Mouse (Mus musculus) midbrain, embryonic 16.5 days (tissue): ENCODE data around the gene Dnajb2. TPM values are rescaled to one million over a fixed set of nuclear protein-coding genes. Genes with fewer than 3 reads are reported as not detected.
A peak's percentile ranks its signal among the peaks of the same experiment; 100 is the strongest.
"Not testable (repeated sequence)": the region's sequence is repeated elsewhere in the genome, so short reads cannot be mapped to it uniquely, and the experiment has no call there.

Experiments
- ATAC-seq: fragments of 200-750 bp; cut with Nextera tagmentation; 2 replicates; pipeline ENCODE4 v1.8.0; 2017; ENCODE audit warnings: moderate TSS enrichment
- H3K27ac ChIP-seq: fragments of 300-500 bp; sonication (generic); 2 replicates; pipeline ENCODE4 v1.5.1; 2014; ENCODE audit warnings: mild to moderate bottlenecking, low read length, mixed read lengths
- H3K27me3 ChIP-seq: fragments of 300-500 bp; sonication (generic); 2 replicates; pipeline ENCODE4 v1.6.1; 2014; ENCODE audit warnings: low read depth, low read length, mixed read lengths; ENCODE audit not compliant: control insufficient read depth, insufficient read depth
- H3K36me3 ChIP-seq: fragments of 300-500 bp; sonication (generic); 2 replicates; pipeline ENCODE4 v1.6.1; 2014; ENCODE audit warnings: mild to moderate bottlenecking, low read length, moderate library complexity, mixed read lengths; ENCODE audit not compliant: control insufficient read depth, insufficient read depth
- H3K4me1 ChIP-seq: fragments of 300-500 bp; sonication (generic); 2 replicates; pipeline ENCODE4 v1.6.1; 2014; ENCODE audit warnings: mild to moderate bottlenecking, low read length, mixed read lengths; ENCODE audit not compliant: control insufficient read depth, insufficient read depth
- H3K4me2 ChIP-seq: fragments of 300-500 bp; sonication (generic); 2 replicates; pipeline ENCODE4 v1.6.1; 2014; ENCODE audit warnings: mild to moderate bottlenecking, low read length, mixed read lengths
- H3K4me3 ChIP-seq: fragments of 300-500 bp; sonication (generic); 2 replicates; pipeline ENCODE4 v1.5.1; 2014; ENCODE audit warnings: low read depth, mild to moderate bottlenecking, low read length, moderate library complexity, mixed read lengths
- H3K9ac ChIP-seq: fragments of 300-500 bp; sonication (generic); 2 replicates; pipeline ENCODE4 v1.6.1; 2014; ENCODE audit warnings: low read depth, low read length, mixed read lengths
- H3K9me3 ChIP-seq: fragments of 300-500 bp; sonication (generic); replicated peaks from 2 replicates; pipeline ENCODE4 v1.6.1; 2014; ENCODE audit warnings: mild to moderate bottlenecking, low read length, mixed read lengths; ENCODE audit not compliant: control insufficient read depth, poor library complexity, severe bottlenecking
- WGBS: fragments of 180-500 bp; shearing (Covaris S2); extraction: QIAGEN DNeasy Blood & Tissue Kit; methylation state at CpG from one replicate; pipeline ENCODE4 v1.1.7; 2014; 5-methylcytosine and 5-hydroxymethylcytosine counted together
- polyA plus RNA-seq: library from polyadenylated mRNA; unstranded; fragments of >200 nt; fragmentation: Nextera tagmentation; extraction: Ambion mirVana; gene quantifications from 2 replicates; pipeline ENCODE4 v1.2.1, GENCODE M21; 2015

The Dnajb2 gene
- polyA plus RNA-seq, 1 experiment from 2014 or later, result 84.3 TPM

DNA sequence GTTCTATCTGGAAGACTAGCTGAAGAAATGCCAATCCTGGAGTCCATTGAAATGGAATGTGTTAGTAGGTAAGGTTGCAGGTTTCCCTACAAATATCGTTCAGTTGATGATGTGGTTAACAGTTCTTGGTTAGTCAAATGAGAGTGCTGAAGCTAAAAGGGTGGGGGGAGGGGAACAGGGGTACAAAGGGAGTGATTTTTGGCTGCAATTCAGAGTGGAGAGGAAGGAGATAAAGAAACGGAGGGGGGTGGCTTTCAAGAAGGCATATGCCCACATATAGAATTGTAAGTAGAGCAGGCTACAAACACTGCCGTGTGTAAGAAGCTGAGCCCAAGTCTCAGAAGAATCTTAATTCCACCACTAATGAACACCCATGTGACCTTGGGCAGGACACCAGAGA lies 10.7 kb upstream of the Dnajb2 start:
- Histone ChIP-seq H3K27me3 (peaks cover 16% of the 10 kb centered on the region), H3K9ac (no peak overlapping the region), H3K4me3 (no peak overlapping the region), H3K36me3 (no peaks in the 10 kb centered on the region), H3K9me3 (no peaks in the 10 kb centered on the region), H3K27ac (no peak overlapping the region), H3K4me1 (no peaks in the 10 kb centered on the region), H3K4me2 (no peak overlapping the region)
- 60% methylated on average over 3 of the region's 3 CpGs for WGBS
- ATAC-seq, result no peak

DNA sequence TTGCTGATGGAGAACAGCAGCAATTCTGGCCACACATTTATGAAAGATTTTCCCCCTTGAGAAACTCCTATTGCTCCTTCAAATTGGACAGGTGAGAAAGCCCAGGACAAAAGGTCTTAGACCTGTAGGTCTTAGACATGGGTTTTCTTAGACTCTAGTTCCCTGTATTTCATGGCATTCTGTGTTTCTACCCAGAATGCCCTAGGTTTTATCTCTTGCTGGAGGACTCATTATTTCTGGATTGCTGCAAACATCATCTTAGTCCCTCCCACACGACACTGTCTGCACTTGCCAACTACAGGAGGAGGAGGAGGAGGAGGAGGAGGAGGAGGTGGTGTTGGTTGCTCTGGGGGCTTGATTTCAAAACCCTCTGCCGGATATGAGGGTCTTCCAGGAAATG lies 10.1 kb upstream of the Dnajb2 start:
- Histone ChIP-seq H3K4me2 (no peak overlapping the region), H3K27me3 (peaks cover 10% of the 10 kb centered on the region), H3K4me3 (no peak overlapping the region), H3K36me3 (no peaks in the 10 kb centered on the region), H3K27ac (no peak overlapping the region), H3K9ac (no peak overlapping the region), H3K9me3 (no peaks in the 10 kb centered on the region), H3K4me1 (no peaks in the 10 kb centered on the region)
- WGBS, result 78% methylated on average over 2 of the region's 2 CpGs
- no peak for ATAC-seq

DNA sequence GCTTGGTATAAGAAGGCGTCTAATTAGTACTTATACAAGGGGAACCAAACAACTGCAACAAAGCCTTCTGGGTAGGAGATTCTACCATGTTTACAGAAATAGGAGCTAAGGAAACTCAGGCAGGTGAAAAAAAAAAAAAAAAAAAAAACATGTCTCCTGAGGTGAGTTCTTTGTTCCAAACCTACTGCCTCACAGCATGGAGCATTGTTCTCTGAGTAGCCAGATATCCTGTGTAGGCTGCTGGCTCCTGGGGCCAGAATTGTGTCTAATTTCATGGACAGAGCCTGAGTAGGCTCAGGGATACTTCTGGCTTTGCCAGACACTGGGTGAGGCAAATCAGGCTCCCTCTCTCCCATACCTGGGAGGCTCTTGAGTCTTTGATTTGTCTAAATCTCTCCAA lies 8.6 kb upstream of the Dnajb2 start:
- no peak overlapping the region for H3K9ac ChIP-seq
- H3K27ac ChIP-seq, result no peak overlapping the region
- H3K27me3 ChIP-seq, result no peaks in the 10 kb centered on the region
- no peaks in the 10 kb centered on the region for H3K36me3 ChIP-seq
- H3K4me2 ChIP-seq, result no peak overlapping the region
- H3K4me3 ChIP-seq, result no peak overlapping the region
- ATAC-seq, result no peak
- no peaks in the 10 kb centered on the region for H3K4me1 ChIP-seq
- no peaks in the 10 kb centered on the region for H3K9me3 ChIP-seq
- 65% methylated on average over 1 of the region's 1 CpGs for WGBS

DNA sequence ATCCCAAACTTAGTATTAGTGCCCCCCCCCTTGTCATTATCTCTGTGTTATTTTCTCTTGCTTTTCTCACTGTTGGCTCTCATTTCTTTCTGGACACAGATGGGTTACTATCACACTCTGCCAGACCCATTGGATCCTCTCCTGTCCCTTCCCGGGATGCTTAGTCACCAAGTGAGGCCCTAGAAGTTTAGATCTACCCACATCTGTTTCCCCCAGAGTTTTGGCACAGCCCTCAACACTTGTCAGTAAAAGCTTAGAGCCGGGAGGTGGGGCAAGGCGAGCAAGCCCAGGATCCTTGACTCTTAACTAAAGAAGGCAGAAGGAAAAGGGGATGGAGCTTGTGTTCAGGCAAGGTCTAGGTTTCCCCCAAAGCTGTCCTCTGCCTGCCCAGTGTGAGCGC lies 7.0 kb upstream of the Dnajb2 start:
- no peaks in the 10 kb centered on the region for H3K36me3 ChIP-seq

DNA sequence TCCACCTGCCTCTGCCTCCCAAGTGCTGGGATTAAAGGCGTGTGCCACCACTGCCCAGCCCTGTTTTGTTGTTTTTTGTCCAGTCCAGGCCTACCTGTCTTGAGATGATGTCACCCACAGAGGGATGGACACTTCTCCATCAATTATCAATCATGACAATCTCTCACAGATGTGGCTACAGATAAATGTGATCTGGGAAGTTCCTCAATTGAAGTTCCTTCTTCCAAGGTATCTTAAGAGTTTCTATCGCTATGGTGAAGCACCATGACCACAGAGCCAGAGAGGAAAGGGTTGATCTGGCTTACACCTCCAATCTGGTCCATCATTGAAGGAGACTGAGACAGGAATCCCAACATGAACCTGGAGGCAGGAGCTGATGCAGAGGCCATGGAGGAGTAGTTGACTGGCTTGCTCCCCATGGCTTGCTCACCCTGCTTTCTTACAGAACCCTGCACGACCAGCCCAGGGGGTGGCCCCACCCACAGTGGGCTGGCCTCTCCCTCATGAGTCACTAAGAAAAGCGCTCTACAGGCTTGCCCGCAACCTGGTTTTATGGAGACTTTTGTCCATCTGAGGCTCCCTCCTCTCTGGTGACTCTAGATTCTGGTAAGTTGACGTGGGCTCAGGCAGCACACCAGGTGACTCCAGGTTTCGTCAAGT lies 5.7 kb upstream of the Dnajb2 start:
- H3K4me2 ChIP-seq, result no peak overlapping the region
- H3K4me1 ChIP-seq, result no peaks in the 10 kb centered on the region; the same call in 1 of the 2 replicates
- WGBS, result 76% methylated on average over 7 of the region's 7 CpGs
- no peak overlapping the region for H3K9ac ChIP-seq
- H3K4me3 ChIP-seq, result no peak overlapping the region
- H3K27ac ChIP-seq, result no peak overlapping the region
- no peak for ATAC-seq
- H3K9me3 ChIP-seq, result no peaks in the 10 kb centered on the region
- no peaks in the 10 kb centered on the region for H3K36me3 ChIP-seq
- H3K27me3 ChIP-seq, result no peaks in the 10 kb centered on the region

More for the DNA sequence above, 7.0 kb upstream of the Dnajb2 start:
- no peaks in the 10 kb centered on the region for H3K9me3 ChIP-seq
- no peak overlapping the region for H3K4me3 ChIP-seq
- H3K27me3 ChIP-seq, result no peaks in the 10 kb centered on the region
- H3K4me2 ChIP-seq, result no peak overlapping the region
- ATAC-seq, result no peak
- H3K27ac ChIP-seq, result no peak overlapping the region
- H3K9ac ChIP-seq, result no peak overlapping the region
- 78% methylated on average over 4 of the region's 4 CpGs for WGBS
- H3K4me1 ChIP-seq, result no peaks in the 10 kb centered on the region

DNA sequence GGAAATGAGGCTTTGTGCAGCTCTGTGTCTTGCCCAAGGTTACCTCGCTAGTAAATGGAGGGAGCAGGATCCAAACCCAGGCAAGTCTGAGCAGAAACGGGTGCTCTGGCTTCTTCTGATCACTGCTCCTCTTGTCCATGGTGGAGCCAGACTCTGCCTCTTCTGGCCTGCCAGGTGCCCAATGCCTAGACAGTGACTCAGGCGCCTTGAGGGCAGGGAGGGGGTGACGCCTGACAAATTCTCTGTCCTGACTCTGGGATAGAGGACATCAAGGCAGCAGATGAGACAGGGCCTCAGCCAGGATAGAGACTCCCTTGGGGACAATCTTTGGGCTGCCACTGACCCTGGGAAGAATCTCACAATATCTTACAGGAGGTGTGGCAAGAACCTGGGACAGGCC lies 5.0 kb upstream of the Dnajb2 start:
- Histone ChIP-seq H3K4me3 (no peak overlapping the region), H3K27me3 (no peaks in the 10 kb centered on the region), H3K36me3 (no peaks in the 10 kb centered on the region), H3K4me2 (no peak overlapping the region), H3K4me1 (no peaks in the 10 kb centered on the region; the same call in 1 of the 2 replicates), H3K27ac (no peak overlapping the region), H3K9me3 (no peaks in the 10 kb centered on the region), H3K9ac (no peak overlapping the region)
- no peak for ATAC-seq
- WGBS, result 81% methylated on average over 4 of the region's 4 CpGs

DNA sequence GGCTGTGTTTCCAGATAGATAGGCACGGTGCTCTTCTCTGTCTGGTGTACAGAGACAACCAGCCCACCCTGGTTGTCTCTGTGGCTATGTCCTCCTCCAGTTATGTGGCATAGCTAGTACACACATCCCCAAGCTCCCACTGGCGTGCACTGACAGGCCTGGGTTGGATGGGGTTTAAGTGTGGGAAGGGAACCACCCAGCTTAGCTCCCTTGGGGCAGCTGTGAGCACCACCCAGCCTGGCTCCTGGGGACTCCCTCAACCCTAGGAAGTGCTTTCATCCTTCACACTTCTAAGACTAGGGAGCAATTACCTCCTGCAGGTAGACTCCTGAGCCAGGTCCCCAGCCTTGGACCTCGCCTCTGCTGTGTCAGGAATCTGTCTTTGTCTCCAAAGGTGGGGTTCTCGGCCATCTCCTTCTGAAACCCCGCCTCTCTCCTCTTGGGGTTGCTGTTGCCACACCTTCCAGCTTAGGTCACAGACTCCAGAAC lies 4.5 kb upstream of the Dnajb2 start, which contains the start of gene A630095N17Rik:
Gene A630095N17Rik (minus strand): TSS at position 439 of the 489 bp plus-strand sequence.
- H3K4me1 ChIP-seq, result no peaks in the 10 kb centered on the region; the same call in 1 of the 2 replicates
- no peaks in the 10 kb centered on the region for H3K36me3 ChIP-seq
- H3K27me3 ChIP-seq, result no peaks in the 10 kb centered on the region
- no peaks in the 10 kb centered on the region for H3K9me3 ChIP-seq
- 79% methylated on average over 5 of the region's 5 CpGs for WGBS
- H3K4me3 ChIP-seq, result no peak within 1 kb of the TSS
- H3K9ac ChIP-seq, result no peak within 1 kb of the TSS
- H3K27ac ChIP-seq, result no peak within 1 kb of the TSS
- ATAC-seq, result no peak
- H3K4me2 ChIP-seq, result no peak within 1 kb of the TSS

DNA sequence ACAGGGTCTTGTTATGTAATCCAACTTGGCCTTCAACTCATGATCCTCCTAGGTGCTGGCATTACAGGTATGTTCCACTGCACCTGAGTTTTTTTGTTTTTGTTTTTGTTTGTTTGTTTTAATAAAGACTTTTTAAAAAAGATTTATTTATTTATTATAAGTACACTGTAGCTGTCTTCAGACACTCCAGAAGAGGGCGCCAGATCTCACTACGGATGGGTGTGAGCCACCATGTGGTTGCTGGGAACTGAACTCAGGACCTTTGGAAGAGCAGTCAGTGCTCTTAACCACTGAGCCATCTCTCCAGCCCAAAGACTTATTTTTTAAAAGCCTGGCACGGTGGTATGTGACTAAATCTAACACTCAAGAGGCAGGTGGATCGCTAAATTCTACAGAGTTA lies 3.7 kb upstream of the Dnajb2 start:
- 66% methylated on average over 4 of the region's 4 CpGs for WGBS

DNA sequence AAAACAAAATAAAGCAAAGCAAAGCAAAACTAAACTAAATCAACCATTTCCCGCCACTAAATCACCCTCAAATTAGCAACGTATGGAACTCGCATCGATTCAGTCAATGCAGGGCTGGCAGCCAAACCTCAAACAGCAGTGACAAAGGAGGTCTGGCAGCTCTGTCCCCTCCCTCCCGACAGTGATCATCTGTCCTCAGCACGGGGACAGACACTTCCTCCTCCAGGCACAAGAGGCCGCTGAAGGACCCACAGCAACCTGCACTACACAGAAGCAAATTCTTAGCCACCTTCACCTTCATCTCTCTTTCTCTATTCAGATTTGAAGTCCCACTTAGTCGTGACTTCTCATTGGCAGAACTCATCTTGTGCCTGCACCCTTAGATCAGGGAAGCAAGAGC lies 1.6 kb upstream of the Dnajb2 start:
- Histone ChIP-seq H3K27ac (no peak overlapping the region), H3K9me3 (no peaks in the 10 kb centered on the region), H3K36me3 (no peaks in the 10 kb centered on the region), H3K4me3 (no peak overlapping the region), H3K9ac (peak overlapping the region; percentile 40; the same call in 1 of the 2 replicates), H3K4me2 (no peak overlapping the region), H3K27me3 (no peaks in the 10 kb centered on the region), H3K4me1 (peaks cover 8% of the 10 kb centered on the region)
- WGBS, result 2% methylated on average over 8 of the region's 8 CpGs
- ATAC-seq, result peak; percentile 58; the same call in 1 of the 2 replicates

More for the DNA sequence above, 3.7 kb upstream of the Dnajb2 start:
- not testable (repeated sequence) for H3K4me1 ChIP-seq, H3K9ac ChIP-seq, ATAC-seq, H3K9me3 ChIP-seq, H3K27me3 ChIP-seq, H3K36me3 ChIP-seq, H3K27ac ChIP-seq, H3K4me3 ChIP-seq, H3K4me2 ChIP-seq
